Mouse (Mus musculus) midbrain, embryonic 14.5 days (tissue): ENCODE measurements at regions not wholly inside any gene's neighbourhood (a gene's known extent, or its start where the extent isn't known, plus 50 kb on each side); places are given as distances from the start of the nearest gene placed in this dataset.

Experiments used
- ATAC-seq: fragments of 200-750 bp; cut with Nextera tagmentation; 2 replicates; pipeline ENCODE4 v1.8.0; 2017; ENCODE audit warnings: moderate number of reproducible peaks, moderate library complexity; ENCODE audit not compliant: low FRiP score, low TSS enrichment
- DNase-seq: peaks from one replicate; pipeline ENCODE4 v3.0.0-alpha.2; 2015
- H3K27ac ChIP-seq: fragments of 300-500 bp; sonication (generic); replicated peaks from 2 replicates; pipeline ENCODE4 v1.5.1; 2014; ENCODE audit warnings: mild to moderate bottlenecking, low read depth, low read length, moderate library complexity
- H3K27me3 ChIP-seq: fragments of 300-500 bp; sonication (generic); 2 replicates; pipeline ENCODE4 v1.6.1; 2014; ENCODE audit warnings: low read length, control low read depth, mixed read lengths; ENCODE audit not compliant: control insufficient read depth, insufficient read depth
- H3K36me3 ChIP-seq: fragments of 300-500 bp; sonication (generic); 2 replicates; pipeline ENCODE4 v1.6.1; 2014; ENCODE audit warnings: low read length, control low read depth; ENCODE audit not compliant: control insufficient read depth, insufficient read depth
- H3K4me1 ChIP-seq: fragments of 300-500 bp; sonication (generic); 2 replicates; pipeline ENCODE4 v1.6.1; 2014; ENCODE audit warnings: mild to moderate bottlenecking, antibody characterized with exemption, low read length, control low read depth; ENCODE audit not compliant: control insufficient read depth, insufficient read depth
- H3K4me2 ChIP-seq: fragments of 300-500 bp; sonication (generic); 2 replicates; pipeline ENCODE4 v1.6.1; 2014; ENCODE audit warnings: mild to moderate bottlenecking, low read length, moderate library complexity
- H3K4me3 ChIP-seq: fragments of 300-500 bp; sonication (generic); replicated peaks from 2 replicates; pipeline ENCODE4 v1.5.1; 2014; ENCODE audit warnings: low read depth, low read length
- H3K9ac ChIP-seq: fragments of 300-500 bp; sonication (generic); replicated peaks from 2 replicates; pipeline ENCODE4 v1.6.1; 2014; ENCODE audit warnings: mild to moderate bottlenecking, low read length, moderate library complexity
- H3K9me3 ChIP-seq: fragments of 300-500 bp; sonication (generic); 2 replicates; pipeline ENCODE4 v1.6.1; 2016; ENCODE audit warnings: low read length, control low read depth, mixed read lengths; ENCODE audit not compliant: control insufficient read depth
- whole genome bisulfite sequencing: fragments of 180-500 bp; shearing (Covaris S2); extraction: QIAGEN DNeasy Blood & Tissue Kit; methylation state at CpG from one replicate; pipeline ENCODE4 v1.1.7; 2014; 5-methylcytosine and 5-hydroxymethylcytosine counted together

- ATAC-seq (no peak), DNase-seq (no peak)
- no peaks in the 10 kb centered on the region for H3K36me3 ChIP-seq
- no peaks in the 10 kb centered on the region for H3K27me3 ChIP-seq
- no peaks in the 10 kb centered on the region for H3K9me3 ChIP-seq
- H3K4me2 ChIP-seq: no peak overlapping the region
- H3K9ac ChIP-seq: no peak overlapping the region
- 0 out of 2 replicates have a peak, but pooled peaks cover 3% of the 10 kb centered on the region for H3K4me1 ChIP-seq
- 91% methylated on average over 6 of the region's 6 CpGs for WGBS
- no peak overlapping the region for H3K27ac ChIP-seq
- H3K4me3 ChIP-seq: no peak overlapping the region
Observed at GRCm38 (mm10) chr4:34155501-34155900, 105.5 kb upstream of the Spaca1 start.

DNA sequence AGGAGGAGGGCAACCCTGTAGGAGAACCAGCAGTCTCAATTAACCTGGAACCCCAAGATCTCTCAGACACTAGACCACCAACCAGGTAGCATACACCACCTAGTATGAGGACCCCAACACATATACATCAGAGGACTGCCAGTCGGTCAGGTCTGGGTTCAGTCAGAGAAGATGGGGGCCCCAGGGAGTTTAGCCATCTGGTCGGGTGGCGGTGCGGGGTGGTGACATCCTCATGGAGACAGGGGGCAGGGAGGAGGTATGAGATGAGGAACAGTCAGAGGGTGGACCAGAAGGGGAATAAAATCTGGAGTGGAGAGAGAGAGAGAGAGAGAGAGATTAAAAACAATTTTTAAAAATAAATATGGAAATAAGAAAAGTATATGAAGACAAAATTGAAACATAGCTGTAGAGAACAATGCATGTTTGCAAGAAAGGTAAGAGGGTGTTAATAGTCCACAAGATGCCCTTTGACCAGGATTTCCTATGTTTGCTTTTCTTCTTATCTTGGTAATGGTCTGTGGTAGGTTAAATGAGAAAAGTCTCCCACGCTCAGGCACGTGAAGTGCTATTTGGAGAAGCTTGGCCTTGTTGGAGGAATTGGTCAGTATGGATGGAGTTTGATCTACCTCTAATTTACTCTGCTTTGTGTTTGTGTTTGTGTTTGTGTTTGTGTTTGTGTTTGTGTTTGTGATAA is 108.0 kb upstream of the Spaca1 start:
- 94% methylated on average over 6 of the region's 6 CpGs for WGBS
- Histone ChIP-seq H3K27ac (no peak overlapping the region), H3K27me3 (no peaks in the 10 kb centered on the region), H3K9ac (no peak overlapping the region), H3K4me2 (no peak overlapping the region), H3K9me3 (no peaks in the 10 kb centered on the region), H3K36me3 (no peaks in the 10 kb centered on the region), H3K4me1 (no peaks in the 10 kb centered on the region), H3K4me3 (no peak overlapping the region)
- no peak for DNase-seq
- ATAC-seq: no peak

DNA sequence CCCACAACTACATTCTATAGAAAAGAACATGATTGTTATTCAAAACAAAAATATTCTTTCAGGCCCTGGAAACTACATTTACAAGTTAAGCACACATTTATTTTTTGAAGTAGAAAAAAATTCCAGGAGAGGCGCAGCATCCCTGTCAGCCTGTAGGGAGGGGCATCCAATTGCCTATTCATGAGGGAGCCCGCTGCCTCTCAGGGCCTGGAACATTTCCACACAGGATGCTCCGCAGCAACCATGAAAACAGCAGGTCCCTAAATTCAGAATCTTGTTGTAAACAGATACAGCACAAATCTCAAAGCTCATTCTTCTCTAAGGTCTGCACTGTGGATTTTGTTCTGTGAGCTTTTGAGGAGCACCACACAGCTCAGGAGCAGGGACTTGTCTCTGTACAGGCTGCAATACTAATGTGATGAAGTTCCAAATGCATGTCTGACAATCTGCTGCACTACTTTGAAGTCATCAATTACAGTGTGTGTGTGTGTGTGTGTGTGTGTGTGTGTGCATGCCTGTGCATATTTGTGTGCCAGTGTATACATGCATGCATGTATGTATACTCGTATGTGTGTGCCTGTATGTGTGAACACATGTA is 121.4 kb upstream of the Spaca1 start:
- Histone ChIP-seq H3K9ac (no peak overlapping the region), H3K4me1 (no peaks in the 10 kb centered on the region; the same call in 1 of the 2 replicates), H3K27ac (no peak overlapping the region), H3K27me3 (no peaks in the 10 kb centered on the region), H3K36me3 (no peaks in the 10 kb centered on the region), H3K4me3 (no peak overlapping the region), H3K9me3 (no peaks in the 10 kb centered on the region), H3K4me2 (no peak overlapping the region)
- 45% methylated on average over 4 of the region's 4 CpGs for WGBS
- ATAC-seq: peak; percentile 37; the same call in 1 of the 2 replicates
- peak; percentile 42 for DNase-seq

DNA sequence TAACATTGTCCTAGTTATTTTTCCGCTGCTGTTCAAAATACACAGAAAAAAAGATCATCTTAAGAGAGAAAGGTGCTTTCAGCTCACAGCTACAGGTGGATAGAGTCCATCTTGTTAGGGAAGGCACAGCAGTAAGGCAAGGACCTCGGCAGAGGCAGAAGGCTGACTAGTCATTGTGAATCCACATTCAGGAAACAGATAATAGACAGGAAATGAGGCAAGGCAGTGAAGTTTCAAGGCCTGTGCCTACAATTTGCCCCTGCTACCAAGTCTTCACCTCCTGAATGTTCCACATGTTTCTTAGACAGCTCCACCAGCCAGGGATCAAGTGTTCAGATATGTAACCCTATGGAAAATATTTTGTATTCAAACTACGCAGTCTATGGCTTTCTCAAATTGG is 122.0 kb upstream of the Spaca1 start:
- Histone ChIP-seq H3K4me1 (no peaks in the 10 kb centered on the region; the same call in 1 of the 2 replicates), H3K9me3 (no peaks in the 10 kb centered on the region), H3K4me2 (no peak overlapping the region), H3K4me3 (no peak overlapping the region), H3K36me3 (no peaks in the 10 kb centered on the region), H3K9ac (no peak overlapping the region), H3K27ac (no peak overlapping the region), H3K27me3 (no peaks in the 10 kb centered on the region)
- DNase-seq: no peak
- no peak for ATAC-seq
- 87% methylated on average over 3 of the region's 3 CpGs for WGBS

DNA sequence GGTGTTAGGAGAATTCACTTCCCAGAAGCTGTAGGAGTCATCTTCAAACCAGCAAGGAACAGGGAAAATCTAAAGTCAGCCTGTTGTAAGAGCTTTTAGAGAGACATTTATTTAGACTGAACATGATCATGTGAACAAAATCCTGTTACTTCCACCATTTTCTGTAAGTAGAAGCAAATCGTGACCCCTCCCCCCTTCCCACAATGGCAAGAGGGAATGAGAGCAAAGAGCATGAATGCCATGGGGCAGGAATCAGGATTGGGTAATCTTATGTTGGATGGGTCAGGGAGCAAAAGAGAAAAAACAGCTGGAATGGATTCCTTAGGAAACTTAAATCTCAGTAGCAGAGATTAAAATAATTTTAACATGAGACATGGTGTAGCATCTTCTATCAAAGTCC is 127.4 kb upstream of the Spaca1 start:
- ATAC-seq (no peak), DNase-seq (no peak)
- Histone ChIP-seq H3K9me3 (no peaks in the 10 kb centered on the region), H3K36me3 (no peaks in the 10 kb centered on the region), H3K4me3 (no peak overlapping the region), H3K27me3 (no peaks in the 10 kb centered on the region), H3K27ac (no peak overlapping the region), H3K4me1 (no peaks in the 10 kb centered on the region), H3K4me2 (no peak overlapping the region), H3K9ac (no peak overlapping the region)
- WGBS: 70% methylated on average over 1 of the region's 1 CpGs

DNA sequence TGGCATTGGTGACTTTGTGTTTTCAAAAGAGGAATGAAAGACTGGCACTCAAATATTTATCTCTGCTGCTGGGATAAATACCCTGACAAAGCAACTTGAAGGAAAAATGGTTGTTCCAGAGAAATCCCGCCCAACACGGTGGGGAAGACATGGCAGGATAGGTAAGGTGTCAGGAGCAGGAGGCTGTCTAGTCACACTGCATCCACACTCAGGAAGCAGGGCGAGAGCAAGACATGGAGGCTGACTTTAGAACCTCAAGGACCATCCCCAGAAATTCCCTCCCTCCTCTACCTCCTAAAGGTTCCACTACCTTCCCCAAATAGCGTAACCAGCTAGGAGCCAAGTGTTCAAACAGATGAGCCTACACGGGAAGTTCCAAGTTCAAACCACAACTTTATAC is 136.5 kb upstream of the Spaca1 start:
- ATAC-seq: no peak
- no peaks in the 10 kb centered on the region for H3K4me1 ChIP-seq
- H3K4me2 ChIP-seq: no peak overlapping the region
- no peak overlapping the region for H3K4me3 ChIP-seq
- no peak overlapping the region for H3K27ac ChIP-seq
- no peaks in the 10 kb centered on the region for H3K9me3 ChIP-seq
- H3K36me3 ChIP-seq: no peaks in the 10 kb centered on the region
- no peak for DNase-seq
- H3K9ac ChIP-seq: no peak overlapping the region
- WGBS: 94% methylated on average over 5 of the region's 5 CpGs
- no peaks in the 10 kb centered on the region for H3K27me3 ChIP-seq

GRCm38 (mm10) chr4:34203193-34203848 is 153.3 kb upstream of the Spaca1 start:
- Histone ChIP-seq H3K4me1 (no peaks in the 10 kb centered on the region), H3K9ac (no peak overlapping the region), H3K36me3 (no peaks in the 10 kb centered on the region), H3K4me2 (no peak overlapping the region), H3K27me3 (no peaks in the 10 kb centered on the region), H3K27ac (no peak overlapping the region), H3K9me3 (no peaks in the 10 kb centered on the region), H3K4me3 (no peak overlapping the region)
- DNase-seq (no peak), ATAC-seq (no peak)
- WGBS: 91% methylated on average over 10 of the region's 10 CpGs

GRCm38 (mm10) chr4:34209179-34209896 is 159.3 kb upstream of the Spaca1 start:
- no peak overlapping the region for H3K27ac ChIP-seq
- DNase-seq (no peak), ATAC-seq (no peak)
- no peaks in the 10 kb centered on the region for H3K9me3 ChIP-seq
- no peak overlapping the region for H3K4me3 ChIP-seq
- no peaks in the 10 kb centered on the region for H3K36me3 ChIP-seq
- no peak overlapping the region for H3K4me2 ChIP-seq
- no peaks in the 10 kb centered on the region for H3K27me3 ChIP-seq
- H3K4me1 ChIP-seq: no peaks in the 10 kb centered on the region
- 66% methylated on average over 5 of the region's 5 CpGs for WGBS
- H3K9ac ChIP-seq: no peak overlapping the region
